Mouse (Mus musculus) midbrain, embryonic 15.5 days (tissue): ENCODE results near the gene Bcat1. TPM values are rescaled to one million over a fixed set of nuclear protein-coding genes. Genes with fewer than 3 reads are reported as not detected.

Source experiments
- ATAC-seq: fragments of 200-750 bp; cut with Nextera tagmentation; replicated peaks from 2 replicates; pipeline ENCODE4 v1.8.0; 2017; ENCODE audit warnings: moderate TSS enrichment
- H3K27ac ChIP-seq: fragments of 300-500 bp; sonication (generic); 2 replicates; pipeline ENCODE4 v1.5.1; 2015; ENCODE audit warnings: mild to moderate bottlenecking, inconsistent platforms
- H3K27me3 ChIP-seq: fragments of 300-500 bp; sonication (generic); replicated peaks from 2 replicates; pipeline ENCODE4 v1.6.1; 2015; ENCODE audit warnings: inconsistent platforms
- H3K36me3 ChIP-seq: fragments of 300-500 bp; sonication (generic); replicated peaks from 2 replicates; pipeline ENCODE4 v1.6.1; 2015; ENCODE audit warnings: inconsistent platforms
- H3K4me1 ChIP-seq: fragments of 300-500 bp; sonication (generic); 2 replicates; pipeline ENCODE4 v1.6.1; 2015; ENCODE audit warnings: inconsistent platforms
- H3K4me2 ChIP-seq: fragments of 300-500 bp; sonication (generic); 2 replicates; pipeline ENCODE4 v1.6.1; 2015; ENCODE audit warnings: inconsistent platforms, mild to moderate bottlenecking, moderate library complexity
- H3K4me3 ChIP-seq: fragments of 300-500 bp; sonication (generic); 2 replicates; pipeline ENCODE4 v1.5.1; 2015; ENCODE audit warnings: mild to moderate bottlenecking, inconsistent platforms
- H3K9ac ChIP-seq: fragments of 300-500 bp; sonication (generic); 2 replicates; pipeline ENCODE4 v1.6.1; 2015; ENCODE audit warnings: mild to moderate bottlenecking, inconsistent platforms
- H3K9me3 ChIP-seq: fragments of 300-500 bp; sonication (generic); 2 replicates; pipeline ENCODE4 v1.6.1; 2016; ENCODE audit warnings: inconsistent platforms
- WGBS: fragments of 180-500 bp; shearing (Covaris S2); methylation state at CpG from one replicate; pipeline ENCODE4 v1.1.7; 2015; ENCODE audit warnings: mixed read lengths; 5-methylcytosine and 5-hydroxymethylcytosine counted together
- polyA plus RNA-seq: library from polyadenylated mRNA; unstranded; fragments of >200 nt; fragmentation: Nextera tagmentation; extraction: Ambion mirVana; gene quantifications from 2 replicates; pipeline ENCODE4 v1.2.1, GENCODE M21; 2015

Gene Bcat1
- polyA plus RNA-seq, 1 experiment from 2014 or later: 107 TPM

GRCm38 (mm10) chr6:145065301-145065845, 10.6 kb downstream of the Bcat1 start:
- no peak overlapping the region for H3K4me3 ChIP-seq
- H3K9ac ChIP-seq: no peak overlapping the region
- H3K27me3 ChIP-seq: no peaks in the 10 kb centered on the region
- H3K4me1 ChIP-seq: no peaks in the 10 kb centered on the region
- no peaks in the 10 kb centered on the region for H3K9me3 ChIP-seq
- no peak overlapping the region for H3K27ac ChIP-seq
- H3K36me3 ChIP-seq: no peaks in the 10 kb centered on the region
- 85% methylated on average over 4 of the region's 4 CpGs for WGBS
- no peak overlapping the region for H3K4me2 ChIP-seq
- ATAC-seq: no peak

- 53% methylated on average over 1 of the region's 1 CpGs for WGBS
Measured at GRCm38 (mm10) chr6:145064104-145064503, 11.9 kb downstream of the Bcat1 start.

GRCm38 (mm10) chr6:145063212-145063868, 12.6 kb downstream of the Bcat1 start:
- no peaks in the 10 kb centered on the region for H3K36me3 ChIP-seq
- no peak overlapping the region for H3K27ac ChIP-seq
- ATAC-seq: no peak
- H3K4me3 ChIP-seq: no peak overlapping the region
- H3K4me1 ChIP-seq: no peaks in the 10 kb centered on the region
- WGBS: 35% methylated on average over 5 of the region's 5 CpGs
- H3K9me3 ChIP-seq: no peaks in the 10 kb centered on the region
- no peaks in the 10 kb centered on the region for H3K27me3 ChIP-seq
- H3K9ac ChIP-seq: no peak overlapping the region
- H3K4me2 ChIP-seq: no peak overlapping the region

More at GRCm38 (mm10) chr6:145064104-145064503, 11.9 kb downstream of the Bcat1 start:
- Histone ChIP-seq H3K27me3 (no peaks in the 10 kb centered on the region), H3K36me3 (no peaks in the 10 kb centered on the region), H3K4me2 (no peak overlapping the region), H3K4me1 (no peaks in the 10 kb centered on the region), H3K27ac (no peak overlapping the region), H3K9ac (no peak overlapping the region), H3K9me3 (no peaks in the 10 kb centered on the region), H3K4me3 (no peak overlapping the region)
- no peak for ATAC-seq

GRCm38 (mm10) chr6:145062763-145063162, 13.2 kb downstream of the Bcat1 start:
- no peaks in the 10 kb centered on the region for H3K27me3 ChIP-seq
- H3K4me3 ChIP-seq: no peak overlapping the region
- no peak overlapping the region for H3K4me2 ChIP-seq
- no peaks in the 10 kb centered on the region for H3K36me3 ChIP-seq
- H3K9ac ChIP-seq: no peak overlapping the region
- no peak overlapping the region for H3K27ac ChIP-seq
- no peaks in the 10 kb centered on the region for H3K9me3 ChIP-seq
- H3K4me1 ChIP-seq: no peaks in the 10 kb centered on the region
- 59% methylated on average over 4 of the region's 4 CpGs for WGBS
- ATAC-seq: no peak

- Histone ChIP-seq H3K27me3 (no peaks in the 10 kb centered on the region), H3K9ac (no peak overlapping the region), H3K4me1 (no peaks in the 10 kb centered on the region), H3K9me3 (no peaks in the 10 kb centered on the region), H3K4me3 (no peak overlapping the region), H3K27ac (no peak overlapping the region), H3K4me2 (no peak overlapping the region), H3K36me3 (no peaks in the 10 kb centered on the region)
- ATAC-seq: no peak
- WGBS: 93% methylated on average over 1 of the region's 1 CpGs
Measured at GRCm38 (mm10) chr6:145061361-145061760, 14.6 kb downstream of the Bcat1 start.

GRCm38 (mm10) chr6:145056102-145056501, 19.9 kb downstream of the Bcat1 start:
- ATAC-seq: no peak
- Histone ChIP-seq H3K9ac (no peak overlapping the region), H3K27me3 (no peaks in the 10 kb centered on the region), H3K9me3 (no peaks in the 10 kb centered on the region), H3K4me1 (no peaks in the 10 kb centered on the region), H3K4me2 (no peak overlapping the region), H3K36me3 (no peaks in the 10 kb centered on the region), H3K4me3 (no peak overlapping the region), H3K27ac (no peak overlapping the region)
- 82% methylated on average over 4 of the region's 4 CpGs for WGBS

GRCm38 (mm10) chr6:145055277-145055858, 20.6 kb downstream of the Bcat1 start:
- 34% methylated on average over 6 of the region's 6 CpGs for WGBS
- Histone ChIP-seq H3K36me3 (no peaks in the 10 kb centered on the region), H3K4me2 (no peak overlapping the region), H3K27me3 (no peaks in the 10 kb centered on the region), H3K9ac (no peak overlapping the region), H3K4me3 (no peak overlapping the region), H3K27ac (no peak overlapping the region), H3K4me1 (no peaks in the 10 kb centered on the region), H3K9me3 (no peaks in the 10 kb centered on the region)
- ATAC-seq: no peak

GRCm38 (mm10) chr6:145052669-145053068, 23.3 kb downstream of the Bcat1 start:
- Histone ChIP-seq H3K27ac (no peak overlapping the region), H3K27me3 (no peaks in the 10 kb centered on the region), H3K9ac (no peak overlapping the region), H3K4me3 (no peak overlapping the region), H3K4me1 (peaks cover 8% of the 10 kb centered on the region), H3K36me3 (no peaks in the 10 kb centered on the region), H3K4me2 (no peak overlapping the region), H3K9me3 (no peaks in the 10 kb centered on the region)
- ATAC-seq: no peak
- 78% methylated on average over 2 of the region's 2 CpGs for WGBS

- Histone ChIP-seq H3K4me3 (no peak overlapping the region), H3K27ac (no peak overlapping the region)
- 18% methylated on average over 3 of the region's 3 CpGs for WGBS
Measured at GRCm38 (mm10) chr6:145050899-145051298, 25.1 kb downstream of the Bcat1 start.

GRCm38 (mm10) chr6:145048131-145048997, 27.6 kb downstream of the Bcat1 start:
- Histone ChIP-seq H3K4me2 (peak overlapping the region; percentile 94), H3K27me3 (no peaks in the 10 kb centered on the region), H3K4me1 (peaks cover 34% of the 10 kb centered on the region), H3K9ac (peak overlapping the region; percentile 71), H3K27ac (peak overlapping the region; percentile 82), H3K4me3 (peak overlapping the region; percentile 78), H3K9me3 (no peaks in the 10 kb centered on the region), H3K36me3 (no peaks in the 10 kb centered on the region)
- under 1% methylated on average over 64 of the region's 64 CpGs for WGBS
- peak; percentile 55 for ATAC-seq

More at GRCm38 (mm10) chr6:145050899-145051298, 25.1 kb downstream of the Bcat1 start:
- H3K27me3 ChIP-seq: no peaks in the 10 kb centered on the region
- peaks cover 20% of the 10 kb centered on the region for H3K4me1 ChIP-seq
- ATAC-seq: no peak
- H3K9me3 ChIP-seq: no peaks in the 10 kb centered on the region
- H3K4me2 ChIP-seq: no peak overlapping the region
- H3K36me3 ChIP-seq: no peaks in the 10 kb centered on the region
- H3K9ac ChIP-seq: no peak overlapping the region

- peak overlapping the region; percentile 71 for H3K9ac ChIP-seq
- no peaks in the 10 kb centered on the region for H3K36me3 ChIP-seq
- peak overlapping the region; percentile 78 for H3K4me3 ChIP-seq
- H3K4me2 ChIP-seq: peak overlapping the region; percentile 94
- peak; percentile 72 for ATAC-seq
- H3K27me3 ChIP-seq: no peaks in the 10 kb centered on the region
- 2% methylated on average over 15 of the region's 15 CpGs for WGBS
- H3K9me3 ChIP-seq: no peaks in the 10 kb centered on the region
- peak overlapping the region; percentile 82 for H3K27ac ChIP-seq
- H3K4me1 ChIP-seq: peaks cover 37% of the 10 kb centered on the region
Measured at GRCm38 (mm10) chr6:145047445-145047857, 28.5 kb downstream of the Bcat1 start.

- Histone ChIP-seq H3K27ac (peak overlapping the region; percentile 82; the same call in 1 of the 2 replicates), H3K4me2 (peak overlapping the region; percentile 94), H3K36me3 (no peaks in the 10 kb centered on the region), H3K9ac (peak overlapping the region; percentile 71), H3K4me1 (peaks cover 46% of the 10 kb centered on the region), H3K9me3 (no peaks in the 10 kb centered on the region), H3K4me3 (peak overlapping the region; percentile 78), H3K27me3 (no peaks in the 10 kb centered on the region)
- WGBS: 49% methylated on average over 13 of the region's 13 CpGs
- no peak; the same call in 1 of the 2 replicates for ATAC-seq
Measured at GRCm38 (mm10) chr6:145046266-145046890, 29.6 kb downstream of the Bcat1 start.
